Mouse (Mus musculus): ENCODE data around the gene Gpr137.

GRCm38 (mm10) chr19:6981465-6981864 lies 39.2 kb upstream of the Gpr137 start:
- TF ChIP-seq MYOG (IDR thresholded peaks at IDR 0.05; ENCODE audit: control insufficient read depth, extremely low read depth, insufficient read length) (no peak), MAX (IDR thresholded peaks at IDR 0.05) (no peak), CTCF (IDR thresholded peaks at IDR 0.05; ENCODE audit: control insufficient read depth, insufficient read depth, insufficient read length) (no peak), USF1 (IDR thresholded peaks at IDR 0.05; ENCODE audit: low read depth) (no peak), FOSL1 (IDR thresholded peaks at IDR 0.05; ENCODE audit: insufficient read depth, low read length, poor library complexity, severe bottlenecking) (no peak), MYOD1 (IDR thresholded peaks at IDR 0.05; ENCODE audit: control insufficient read depth, insufficient read length, low read depth) (no peak)

All from C2C12 (cell line).